Mouse (Mus musculus): ENCODE results near the gene Zmym4.

GRCm38 (mm10) chr4:126850019-126850777 is 117.7 kb downstream of the Zmym4 start:
- TF ChIP-seq CTCF (IDR thresholded peaks at IDR 0.05; ENCODE audit: insufficient read depth, low read depth, low read length): no peak
- no peak for TF ChIP-seq POLR2A (IDR thresholded peaks at IDR 0.05; ENCODE audit: insufficient read depth, low read depth, low read length)
